Mouse (Mus musculus): ENCODE measurements around the gene Mak.

- TF ChIP-seq CTCF (IDR thresholded peaks at IDR 0.05; ENCODE audit: low read depth, low read length), result no peak
- no peak for TF ChIP-seq POLR2A (IDR thresholded peaks at IDR 0.05; ENCODE audit: extremely low read depth, insufficient read depth, low read length)
Measured at GRCm38 (mm10) chr13:41077921-41078320, 1.6 kb downstream of the Mak start.
